Mouse (Mus musculus): ENCODE results near the gene Ifitm10. TPM values are rescaled to one million over a fixed set of nuclear protein-coding genes. Genes with fewer than 3 reads are reported as not detected.
"Not testable (repeated sequence)": the region's sequence is repeated elsewhere in the genome, so short reads cannot be mapped to it uniquely, and the experiment has no call there.

Ifitm10 gene
- total RNA-seq, 1 experiment = 0.71 TPM

GRCm38 (mm10) chr7:142323396-142324117, 50.0 kb downstream of the Ifitm10 start:
- DNase-seq (ENCODE audit: low read depth, low spot score) = no peak
- Histone ChIP-seq H3K9me3 (ENCODE audit: control insufficient read depth, insufficient read depth, low read depth, low read length) (no peaks in the 10 kb centered on the region), H3K4me1 (ENCODE audit: control insufficient read depth in 2 of 2, insufficient read depth in 2 of 2, low read length in 2 of 2, poor library complexity in 1 of 2) (no peaks in the 10 kb centered on the region), H3K4me3 (ENCODE audit: insufficient read depth in 1 of 2, low read depth in 1 of 2, low read length in 2 of 2, poor library complexity in 1 of 2, severe bottlenecking in 1 of 2) (no peak overlapping the region), H3K36me3 (ENCODE audit: control insufficient read depth, insufficient read depth, low read length, poor library complexity, severe bottlenecking) (no peaks in the 10 kb centered on the region), H3K9ac (ENCODE audit: insufficient read depth, low read depth, low read length, poor library complexity, severe bottlenecking) (no peak overlapping the region), H3K27ac (ENCODE audit: insufficient read depth, low read depth, low read length, poor library complexity, severe bottlenecking) (no peak overlapping the region)
- in situ Hi-C loops (cut with MboI; ENCODE audit: low sequenced_read_pairs in 2 of 2, unreplicated experiment in 2 of 2) = no loop called here
- TF ChIP-seq HCFC1 (IDR thresholded peaks at IDR 0.05; ENCODE audit: borderline replicate concordance, insufficient read depth, low read length) (no peak), MAFK (IDR thresholded peaks at IDR 0.05; ENCODE audit: insufficient read depth, low read depth, low read length) (no peak), CHD2 (IDR thresholded peaks at IDR 0.05; ENCODE audit: low read depth, low read length) (no peak), ZNF384 (IDR thresholded peaks at IDR 0.05; ENCODE audit: low read depth, low read length) (no peak), ZC3H11A (IDR thresholded peaks at IDR 0.05; ENCODE audit: borderline replicate concordance, low read depth, low read length) (no peak)

- Histone ChIP-seq H3K36me3 (ENCODE audit: control insufficient read depth, insufficient read depth, low read length, poor library complexity, severe bottlenecking) (no peaks in the 10 kb centered on the region), H3K9ac (ENCODE audit: insufficient read depth, low read depth, low read length, poor library complexity, severe bottlenecking) (no peak overlapping the region), H3K27ac (ENCODE audit: insufficient read depth, low read depth, low read length, poor library complexity, severe bottlenecking) (no peak overlapping the region), H3K9me3 (ENCODE audit: control insufficient read depth, insufficient read depth, low read depth, low read length) (no peaks in the 10 kb centered on the region), H3K4me1 (ENCODE audit: control insufficient read depth in 2 of 2, insufficient read depth in 2 of 2, low read length in 2 of 2, poor library complexity in 1 of 2) (no peaks in the 10 kb centered on the region), H3K4me3 (ENCODE audit: insufficient read depth in 1 of 2, low read depth in 1 of 2, low read length in 2 of 2, poor library complexity in 1 of 2, severe bottlenecking in 1 of 2) (no peak overlapping the region)
- in situ Hi-C loops (cut with MboI; ENCODE audit: low sequenced_read_pairs in 2 of 2, unreplicated experiment in 2 of 2) = no loop called here
- no peak for TF ChIP-seq ZNF384 (IDR thresholded peaks at IDR 0.05; ENCODE audit: low read depth, low read length)
- no peak for TF ChIP-seq HCFC1 (IDR thresholded peaks at IDR 0.05; ENCODE audit: borderline replicate concordance, insufficient read depth, low read length)
- no peak for TF ChIP-seq ZC3H11A (IDR thresholded peaks at IDR 0.05; ENCODE audit: borderline replicate concordance, low read depth, low read length)
- no peak for TF ChIP-seq CHD2 (IDR thresholded peaks at IDR 0.05; ENCODE audit: low read depth, low read length)
- TF ChIP-seq MAFK (IDR thresholded peaks at IDR 0.05; ENCODE audit: insufficient read depth, low read depth, low read length) = no peak
- no peak for DNase-seq (ENCODE audit: low read depth, low spot score)
Measured at GRCm38 (mm10) chr7:142322641-142323040, 50.9 kb downstream of the Ifitm10 start.

- H3K9me3 ChIP-seq (ENCODE audit: control insufficient read depth, insufficient read depth, low read depth, low read length); H3K4me3 ChIP-seq (ENCODE audit: insufficient read depth in 1 of 2, low read depth in 1 of 2, low read length in 2 of 2, poor library complexity in 1 of 2, severe bottlenecking in 1 of 2); H3K27ac ChIP-seq (ENCODE audit: insufficient read depth, low read depth, low read length, poor library complexity, severe bottlenecking); in situ Hi-C loops (cut with MboI; ENCODE audit: low sequenced_read_pairs in 2 of 2, unreplicated experiment in 2 of 2); H3K4me1 ChIP-seq (ENCODE audit: control insufficient read depth in 2 of 2, insufficient read depth in 2 of 2, low read length in 2 of 2, poor library complexity in 1 of 2); H3K36me3 ChIP-seq (ENCODE audit: control insufficient read depth, insufficient read depth, low read length, poor library complexity, severe bottlenecking); DNase-seq (ENCODE audit: low read depth, low spot score); H3K9ac ChIP-seq (ENCODE audit: insufficient read depth, low read depth, low read length, poor library complexity, severe bottlenecking): not testable (repeated sequence)
Measured at GRCm38 (mm10) chr7:142321637-142322306, 51.8 kb downstream of the Ifitm10 start.

- H3K27ac ChIP-seq (ENCODE audit: insufficient read depth, low read depth, low read length, poor library complexity, severe bottlenecking) = no peak overlapping the region
- in situ Hi-C loops (cut with MboI; ENCODE audit: low sequenced_read_pairs in 2 of 2, unreplicated experiment in 2 of 2) = no loop called here
- no peaks in the 10 kb centered on the region for H3K36me3 ChIP-seq (ENCODE audit: control insufficient read depth, insufficient read depth, low read length, poor library complexity, severe bottlenecking)
- no peaks in the 10 kb centered on the region for H3K9me3 ChIP-seq (ENCODE audit: control insufficient read depth, insufficient read depth, low read depth, low read length)
- no peak overlapping the region for H3K4me3 ChIP-seq (ENCODE audit: insufficient read depth in 1 of 2, low read depth in 1 of 2, low read length in 2 of 2, poor library complexity in 1 of 2, severe bottlenecking in 1 of 2)
- no peaks in the 10 kb centered on the region for H3K4me1 ChIP-seq (ENCODE audit: control insufficient read depth in 2 of 2, insufficient read depth in 2 of 2, low read length in 2 of 2, poor library complexity in 1 of 2)
- DNase-seq (ENCODE audit: low read depth, low spot score) = no peak
- H3K9ac ChIP-seq (ENCODE audit: insufficient read depth, low read depth, low read length, poor library complexity, severe bottlenecking) = no peak overlapping the region
- TF ChIP-seq HCFC1 (IDR thresholded peaks at IDR 0.05; ENCODE audit: borderline replicate concordance, insufficient read depth, low read length) (no peak), ZNF384 (IDR thresholded peaks at IDR 0.05; ENCODE audit: low read depth, low read length) (no peak), CHD2 (IDR thresholded peaks at IDR 0.05; ENCODE audit: low read depth, low read length) (no peak), MAFK (IDR thresholded peaks at IDR 0.05; ENCODE audit: insufficient read depth, low read depth, low read length) (no peak), ZC3H11A (IDR thresholded peaks at IDR 0.05; ENCODE audit: borderline replicate concordance, low read depth, low read length) (no peak)
Measured at GRCm38 (mm10) chr7:142320906-142321305, 52.6 kb downstream of the Ifitm10 start.
